Mouse (Mus musculus): ENCODE measurements at regions not wholly inside any gene's neighbourhood (a gene's known extent, or its start where the extent isn't known, plus 50 kb on each side); places are given as distances from the start of the nearest gene placed in this dataset.

DNA sequence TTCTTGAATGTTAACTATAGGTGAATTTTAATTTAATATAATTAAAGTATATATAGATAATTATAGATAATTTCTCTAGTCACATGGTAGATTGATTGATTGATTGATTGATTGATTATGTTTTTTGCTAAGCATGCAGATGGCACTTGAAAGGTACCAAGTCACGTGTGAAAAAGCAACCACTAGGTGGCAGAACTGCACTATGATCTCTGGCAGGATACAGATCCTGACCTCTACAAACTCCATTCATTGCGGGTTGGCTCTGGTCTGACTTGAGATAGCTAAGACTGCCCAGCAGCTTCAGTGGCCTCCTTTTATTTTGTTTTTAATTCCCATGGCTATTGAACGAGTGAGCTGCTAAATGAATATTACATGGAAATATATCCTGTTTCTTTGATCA, 229.7 kb upstream of the Grm3 start:
- Histone ChIP-seq H3K9ac (ENCODE audit: low read length) (no peak overlapping the region), H3K9me3 (ENCODE audit: control insufficient read depth, low read length) (no peaks in the 10 kb centered on the region), H3K4me3 (ENCODE audit: low read length) (no peak overlapping the region), H3K27ac (ENCODE audit: low read length) (no peak overlapping the region), H3K4me1 (replicated peaks; ENCODE audit: control insufficient read depth, insufficient read depth, low read length) (no peaks in the 10 kb centered on the region), H3K27me3 (ENCODE audit: control insufficient read depth, insufficient read depth, low read depth, low read length) (no peaks in the 10 kb centered on the region), H3K4me2 (ENCODE audit: low read depth, low read length) (no peak overlapping the region), H3K36me3 (ENCODE audit: control insufficient read depth, insufficient read depth, low read length) (no peaks in the 10 kb centered on the region)
- ATAC-seq (ENCODE audit: low read depth): no peak
- 20% methylated on average over 3 of the region's 3 CpGs for WGBS

DNA sequence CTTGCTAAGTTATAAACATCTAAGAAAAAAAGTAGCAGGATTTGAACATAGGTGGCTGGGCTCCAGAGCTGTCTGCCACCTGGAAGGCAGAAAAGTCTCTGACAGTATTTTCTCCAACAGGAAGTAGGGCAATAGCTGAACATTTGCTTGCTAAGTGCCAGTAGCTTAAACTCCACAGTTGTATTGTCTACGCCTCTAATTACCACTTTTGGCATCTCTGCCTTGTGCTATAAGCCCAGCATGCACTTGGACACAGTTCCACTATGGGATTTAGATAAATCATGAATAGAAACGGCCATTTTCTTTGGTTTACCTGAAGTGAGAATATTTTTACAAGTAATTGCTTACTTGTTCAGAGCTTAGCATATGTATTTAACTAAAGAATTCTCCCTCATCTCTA, 213.8 kb upstream of the Grm3 start:
- 51% methylated on average over 2 of the region's 2 CpGs for WGBS
- Histone ChIP-seq H3K4me2 (ENCODE audit: low read depth, low read length) (no peak overlapping the region), H3K4me3 (ENCODE audit: low read length) (no peak overlapping the region), H3K36me3 (ENCODE audit: control insufficient read depth, insufficient read depth, low read length) (no peaks in the 10 kb centered on the region), H3K27ac (ENCODE audit: low read length) (no peak overlapping the region), H3K9ac (ENCODE audit: low read length) (no peak overlapping the region), H3K27me3 (ENCODE audit: control insufficient read depth, insufficient read depth, low read depth, low read length) (no peaks in the 10 kb centered on the region), H3K9me3 (ENCODE audit: control insufficient read depth, low read length) (no peaks in the 10 kb centered on the region), H3K4me1 (replicated peaks; ENCODE audit: control insufficient read depth, insufficient read depth, low read length) (no peaks in the 10 kb centered on the region)
- ATAC-seq (ENCODE audit: low read depth): no peak

DNA sequence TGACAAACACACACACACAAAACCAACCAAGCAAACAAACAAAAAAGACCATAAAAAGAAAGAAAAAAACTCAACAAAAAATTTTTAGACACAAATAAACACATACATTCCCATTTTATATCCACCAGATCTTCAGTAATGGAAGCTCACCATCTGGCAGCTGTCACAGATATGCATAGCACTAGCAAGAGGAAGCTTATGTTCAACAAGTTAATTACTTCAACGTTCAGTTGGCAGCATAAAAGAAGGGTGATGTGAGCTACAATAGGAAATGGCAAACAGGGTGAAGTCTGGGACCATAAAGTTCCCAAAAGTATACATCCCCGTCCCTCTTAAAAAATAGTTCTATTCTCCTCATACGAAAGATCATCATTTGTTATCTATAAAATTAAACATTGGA, 188.0 kb upstream of the Grm3 start:
- WGBS: 47% methylated on average over 3 of the region's 3 CpGs
- H3K9me3 ChIP-seq (ENCODE audit: control insufficient read depth, low read length): no peaks in the 10 kb centered on the region
- H3K4me2 ChIP-seq (ENCODE audit: low read depth, low read length): no peak overlapping the region
- no peak for ATAC-seq (ENCODE audit: low read depth)
- no peaks in the 10 kb centered on the region for H3K27me3 ChIP-seq (ENCODE audit: control insufficient read depth, insufficient read depth, low read depth, low read length)
- no peak overlapping the region for H3K27ac ChIP-seq (ENCODE audit: low read length)
- H3K36me3 ChIP-seq (ENCODE audit: control insufficient read depth, insufficient read depth, low read length): no peaks in the 10 kb centered on the region
- H3K9ac ChIP-seq (ENCODE audit: low read length): no peak overlapping the region
- H3K4me1 ChIP-seq (replicated peaks; ENCODE audit: control insufficient read depth, insufficient read depth, low read length): no peaks in the 10 kb centered on the region
- H3K4me3 ChIP-seq (ENCODE audit: low read length): no peak overlapping the region

DNA sequence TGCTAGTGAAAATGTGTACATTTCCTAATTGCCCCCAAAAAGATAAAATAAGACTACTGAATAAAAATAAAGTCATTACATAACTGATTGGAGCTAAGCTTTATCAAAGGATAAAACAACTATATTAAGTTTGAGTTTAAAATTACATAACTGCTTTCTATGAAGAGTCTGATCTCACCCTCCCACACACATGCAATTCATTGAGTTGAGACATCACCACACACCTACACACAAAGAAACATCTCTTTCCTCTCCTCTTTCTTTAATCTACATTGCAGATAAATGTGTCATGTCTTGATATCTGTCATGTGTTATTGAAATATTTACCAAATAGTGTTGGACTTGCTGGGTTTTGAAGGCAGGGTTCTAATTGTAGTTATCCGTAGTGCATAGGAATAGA, 186.8 kb upstream of the Grm3 start:
- Histone ChIP-seq H3K27ac (ENCODE audit: low read length) (no peak overlapping the region), H3K4me3 (ENCODE audit: low read length) (no peak overlapping the region), H3K9ac (ENCODE audit: low read length) (no peak overlapping the region), H3K4me2 (ENCODE audit: low read depth, low read length) (no peak overlapping the region), H3K4me1 (replicated peaks; ENCODE audit: control insufficient read depth, insufficient read depth, low read length) (no peaks in the 10 kb centered on the region), H3K27me3 (ENCODE audit: control insufficient read depth, insufficient read depth, low read depth, low read length) (no peaks in the 10 kb centered on the region), H3K36me3 (ENCODE audit: control insufficient read depth, insufficient read depth, low read length) (no peaks in the 10 kb centered on the region), H3K9me3 (ENCODE audit: control insufficient read depth, low read length) (no peaks in the 10 kb centered on the region)
- 61% methylated on average over 1 of the region's 1 CpGs for WGBS
- no peak for ATAC-seq (ENCODE audit: low read depth)

DNA sequence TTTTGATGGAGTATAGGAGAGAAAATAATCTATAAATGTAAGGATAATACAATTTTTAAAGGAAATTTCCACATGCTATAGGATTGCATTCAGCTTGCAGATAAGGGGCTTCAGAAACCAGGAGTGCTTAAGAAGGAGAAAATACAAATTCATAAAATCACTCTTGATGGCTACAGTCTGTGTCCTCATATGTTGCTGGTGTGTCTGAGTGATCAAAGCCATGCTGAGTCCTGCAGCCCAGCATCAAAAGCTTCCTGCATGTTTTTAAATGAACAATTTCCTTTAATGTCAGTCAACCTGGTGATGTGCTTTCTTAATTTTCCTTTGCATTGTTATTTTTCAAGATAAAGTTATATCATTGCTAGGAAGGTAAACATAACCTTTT, 186.1 kb upstream of the Grm3 start:
- Histone ChIP-seq H3K36me3 (ENCODE audit: control insufficient read depth, insufficient read depth, low read length) (no peaks in the 10 kb centered on the region), H3K27me3 (ENCODE audit: control insufficient read depth, insufficient read depth, low read depth, low read length) (no peaks in the 10 kb centered on the region)

DNA sequence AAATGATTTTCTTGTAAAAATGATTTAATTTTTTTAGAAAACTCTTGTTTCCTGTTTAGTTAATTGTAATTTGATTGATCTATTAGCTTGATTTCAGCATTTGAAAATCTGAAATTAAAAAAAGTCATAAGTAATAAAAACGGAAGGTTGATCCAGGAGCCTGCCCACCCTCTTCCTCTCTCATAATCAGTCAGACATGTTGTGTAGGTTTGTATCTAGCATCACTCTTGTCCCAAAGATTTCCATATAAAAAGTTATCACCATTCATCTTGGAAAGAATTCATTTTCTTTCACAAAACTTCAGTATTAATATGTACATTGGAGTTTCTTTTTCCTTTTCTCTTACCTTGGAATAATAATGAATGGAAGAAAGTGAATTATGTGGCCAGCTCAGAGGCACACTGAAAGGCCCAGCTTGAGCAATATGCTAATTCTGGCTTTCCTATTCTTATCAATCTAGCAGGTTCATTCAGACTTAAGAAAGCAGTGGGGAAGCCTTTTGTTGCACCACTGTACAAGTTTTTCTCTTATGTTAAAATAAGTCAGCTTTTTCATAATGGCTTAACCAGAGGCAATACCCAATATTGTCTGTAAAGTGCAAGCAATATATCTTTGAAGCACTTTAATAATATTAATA, 185.6 kb upstream of the Grm3 start:
- H3K4me2 ChIP-seq (ENCODE audit: low read depth, low read length): no peak overlapping the region
- 72% methylated on average over 1 of the region's 1 CpGs for WGBS
- no peak for ATAC-seq (ENCODE audit: low read depth)
- H3K36me3 ChIP-seq (ENCODE audit: control insufficient read depth, insufficient read depth, low read length): no peaks in the 10 kb centered on the region
- H3K27ac ChIP-seq (ENCODE audit: low read length): no peak overlapping the region
- no peak overlapping the region for H3K9ac ChIP-seq (ENCODE audit: low read length)
- H3K4me3 ChIP-seq (ENCODE audit: low read length): no peak overlapping the region
- no peaks in the 10 kb centered on the region for H3K9me3 ChIP-seq (ENCODE audit: control insufficient read depth, low read length)
- H3K27me3 ChIP-seq (ENCODE audit: control insufficient read depth, insufficient read depth, low read depth, low read length): no peaks in the 10 kb centered on the region
- no peaks in the 10 kb centered on the region for H3K4me1 ChIP-seq (replicated peaks; ENCODE audit: control insufficient read depth, insufficient read depth, low read length)

More for the DNA sequence above, 186.1 kb upstream of the Grm3 start:
- H3K4me1 ChIP-seq (replicated peaks; ENCODE audit: control insufficient read depth, insufficient read depth, low read length): no peaks in the 10 kb centered on the region
- no peak overlapping the region for H3K4me2 ChIP-seq (ENCODE audit: low read depth, low read length)
- H3K9ac ChIP-seq (ENCODE audit: low read length): no peak overlapping the region
- ATAC-seq (ENCODE audit: low read depth): no peak
- no peak overlapping the region for H3K4me3 ChIP-seq (ENCODE audit: low read length)
- no peaks in the 10 kb centered on the region for H3K9me3 ChIP-seq (ENCODE audit: control insufficient read depth, low read length)
- no peak overlapping the region for H3K27ac ChIP-seq (ENCODE audit: low read length)

DNA sequence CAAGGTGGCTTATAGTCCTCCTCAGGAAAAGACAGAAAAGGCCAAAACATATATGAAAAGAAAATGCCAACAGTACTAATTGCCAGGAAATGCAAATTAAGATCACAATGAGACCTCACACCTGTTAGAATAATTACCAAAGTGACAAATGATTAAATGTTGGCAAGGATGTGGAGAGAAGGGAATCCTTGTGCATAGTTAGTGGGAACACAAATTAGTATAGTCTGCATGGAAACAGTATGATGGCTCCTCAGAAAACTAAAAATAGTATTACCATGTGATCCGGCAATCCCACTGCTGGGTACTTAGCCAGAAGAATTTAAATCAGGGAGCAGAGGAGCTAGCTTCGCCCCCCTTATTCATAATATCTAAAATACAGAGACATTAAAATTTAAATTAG, 170.3 kb upstream of the Grm3 start:
- Histone ChIP-seq H3K36me3 (ENCODE audit: control insufficient read depth, insufficient read depth, low read length) (no peaks in the 10 kb centered on the region), H3K4me3 (ENCODE audit: low read length) (no peak overlapping the region), H3K9ac (ENCODE audit: low read length) (no peak overlapping the region), H3K27me3 (ENCODE audit: control insufficient read depth, insufficient read depth, low read depth, low read length) (no peaks in the 10 kb centered on the region), H3K4me1 (replicated peaks; ENCODE audit: control insufficient read depth, insufficient read depth, low read length) (no peaks in the 10 kb centered on the region), H3K27ac (ENCODE audit: low read length) (no peak overlapping the region), H3K9me3 (ENCODE audit: control insufficient read depth, low read length) (no peaks in the 10 kb centered on the region), H3K4me2 (ENCODE audit: low read depth, low read length) (no peak overlapping the region)
- 75% methylated on average over 2 of the region's 2 CpGs for WGBS
- ATAC-seq (ENCODE audit: low read depth): no peak

DNA sequence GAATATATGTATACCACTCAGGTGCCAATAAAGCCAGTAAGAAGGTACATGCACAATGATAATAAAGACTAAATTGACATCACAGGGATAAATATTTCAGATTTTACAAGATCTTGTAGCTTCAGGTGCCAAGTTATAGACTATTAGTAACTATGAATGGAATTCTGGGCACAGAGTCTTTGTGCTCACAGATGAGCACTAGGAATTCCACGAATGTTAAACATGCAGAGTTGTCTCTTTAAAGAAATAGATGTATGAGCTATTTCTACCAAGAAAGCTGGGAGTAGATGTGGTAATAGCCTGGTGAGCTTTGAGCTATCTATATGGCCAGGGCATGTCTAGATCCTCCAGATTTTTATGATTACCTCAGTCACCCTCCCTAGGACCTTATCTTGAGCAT, 153.1 kb upstream of the Grm3 start:
- Histone ChIP-seq H3K4me2 (ENCODE audit: low read depth, low read length) (no peak overlapping the region), H3K4me1 (replicated peaks; ENCODE audit: control insufficient read depth, insufficient read depth, low read length) (no peaks in the 10 kb centered on the region), H3K4me3 (ENCODE audit: low read length) (no peak overlapping the region), H3K9me3 (ENCODE audit: control insufficient read depth, low read length) (no peaks in the 10 kb centered on the region), H3K36me3 (ENCODE audit: control insufficient read depth, insufficient read depth, low read length) (no peaks in the 10 kb centered on the region), H3K9ac (ENCODE audit: low read length) (no peak overlapping the region), H3K27ac (ENCODE audit: low read length) (no peak overlapping the region), H3K27me3 (ENCODE audit: control insufficient read depth, insufficient read depth, low read depth, low read length) (no peaks in the 10 kb centered on the region)
- no peak for ATAC-seq (ENCODE audit: low read depth)
- WGBS: 28% methylated on average over 1 of the region's 1 CpGs

DNA sequence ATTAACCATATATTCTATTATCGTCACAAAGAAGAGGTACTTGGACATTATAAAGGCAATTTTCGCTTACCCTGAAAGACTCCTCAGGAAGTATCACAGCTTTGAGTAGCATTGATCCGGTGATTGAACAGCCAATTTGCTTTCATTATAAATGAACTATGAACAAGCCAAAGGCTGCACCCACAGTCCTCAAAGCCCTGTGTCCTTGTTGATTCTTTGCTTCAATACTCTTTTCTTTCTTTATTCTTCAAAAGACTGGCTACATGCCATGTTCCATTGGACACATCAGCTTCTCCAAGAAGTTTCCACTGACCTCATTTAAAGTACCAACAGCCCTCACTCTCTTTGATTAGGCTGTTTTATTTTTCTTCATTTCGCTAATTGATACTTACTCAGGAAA, 144.1 kb upstream of the Grm3 start:
- Histone ChIP-seq H3K4me1 (replicated peaks; ENCODE audit: control insufficient read depth, insufficient read depth, low read length) (no peaks in the 10 kb centered on the region), H3K4me2 (ENCODE audit: low read depth, low read length) (no peak overlapping the region), H3K9ac (ENCODE audit: low read length) (no peak overlapping the region), H3K27me3 (ENCODE audit: control insufficient read depth, insufficient read depth, low read depth, low read length) (no peaks in the 10 kb centered on the region), H3K9me3 (ENCODE audit: control insufficient read depth, low read length) (no peaks in the 10 kb centered on the region), H3K27ac (ENCODE audit: low read length) (no peak overlapping the region), H3K36me3 (ENCODE audit: control insufficient read depth, insufficient read depth, low read length) (no peaks in the 10 kb centered on the region), H3K4me3 (ENCODE audit: low read length) (no peak overlapping the region)
- 90% methylated on average over 4 of the region's 4 CpGs for WGBS
- no peak for ATAC-seq (ENCODE audit: low read depth)

DNA sequence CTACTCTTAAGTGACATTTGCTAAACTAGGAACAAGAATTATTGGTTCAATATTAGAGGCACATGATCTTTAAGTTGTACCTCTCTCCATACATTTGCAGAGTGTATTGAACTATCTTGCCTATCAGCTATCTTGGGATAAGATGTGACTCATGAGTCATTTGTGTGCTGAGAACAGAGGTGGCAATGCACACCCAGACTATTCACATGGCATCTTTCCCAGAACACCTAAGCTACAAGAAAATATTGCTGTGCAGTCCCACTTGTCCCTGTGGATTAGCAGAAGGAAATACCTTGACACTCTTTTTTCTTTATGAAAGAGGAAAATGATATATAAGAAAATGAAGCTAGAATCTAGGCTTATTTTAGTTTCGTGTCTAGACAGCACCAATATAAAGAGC, 104.8 kb upstream of the Grm3 start:
- H3K9me3 ChIP-seq (ENCODE audit: control insufficient read depth, low read length): no peaks in the 10 kb centered on the region
- H3K4me1 ChIP-seq (replicated peaks; ENCODE audit: control insufficient read depth, insufficient read depth, low read length): no peaks in the 10 kb centered on the region
- H3K36me3 ChIP-seq (ENCODE audit: control insufficient read depth, insufficient read depth, low read length): no peaks in the 10 kb centered on the region
- no peak overlapping the region for H3K27ac ChIP-seq (ENCODE audit: low read length)
- no peak for ATAC-seq (ENCODE audit: low read depth)
- no peak overlapping the region for H3K4me3 ChIP-seq (ENCODE audit: low read length)
- H3K9ac ChIP-seq (ENCODE audit: low read length): no peak overlapping the region
- 70% methylated on average over 1 of the region's 1 CpGs for WGBS
- no peaks in the 10 kb centered on the region for H3K27me3 ChIP-seq (ENCODE audit: control insufficient read depth, insufficient read depth, low read depth, low read length)
- no peak overlapping the region for H3K4me2 ChIP-seq (ENCODE audit: low read depth, low read length)
